Comparison of ENCODE assay signal across 8 mouse cellular contexts in genomic region chr11:35834022-35834760, GRCm38 (mm10). TPM values are rescaled to one million over a fixed set of nuclear protein-coding genes. Genes with fewer than 3 reads are reported as not detected.
DNase-seq lines count a peak whose midpoint lies in the region; ATAC-seq lines count a peak whose summit lies in the region.

TSS of gene Rars (minus strand) at chr11:35834506.

- peaks cover 8% of the 10 kb centered on the region for H3K4me1 ChIP-seq in hindbrain, embryonic 14.5 days (replicated peaks; ENCODE audit: control insufficient read depth, insufficient read depth, low read length)

- DNase-seq in R1 (ENCODE audit: low read depth, low spot score): peak; percentile 97
- DNase-seq in cerebellum, postnatal 25 days: peak; percentile 93 to 95
- peak; percentile 87 to 93 for DNase-seq in frontal cortex, postnatal 25 days (ENCODE audit: low spot score in 2 of 2)
- peak; percentile 95 for DNase-seq in hindbrain, embryonic 14.5 days (ENCODE audit: low spot score)
- peak; percentile 90 to 93 for DNase-seq in layer of hippocampus, postnatal 36 days
- DNase-seq in lung, postnatal 36 days: peak; percentile 97
- peak; percentile 97 for DNase-seq in retina, postnatal 1 day
- peak; percentile 80 to 90 for DNase-seq in urinary bladder, adult 18-20 months (ENCODE audit: low spot score in 2 of 2)

- peak within 1 kb of the TSS; percentile 84 for H3K4me3 ChIP-seq in hindbrain, embryonic 14.5 days (replicated peaks; ENCODE audit: low read length)

- 2% methylated on average over 46 of the region's 46 CpGs for WGBS in hindbrain, embryonic 14.5 days

- H3K9ac ChIP-seq in hindbrain, embryonic 14.5 days: peak within 1 kb of the TSS; percentile 78

- H3K36me3 ChIP-seq in hindbrain, embryonic 14.5 days (replicated peaks; ENCODE audit: control insufficient read depth, insufficient read depth): peaks cover 28% of the 10 kb centered on the region

- H3K27ac ChIP-seq in hindbrain, embryonic 14.5 days: no peak within 1 kb of the TSS

- H3K27me3 ChIP-seq in hindbrain, embryonic 14.5 days (ENCODE audit: control insufficient read depth, insufficient read depth, low read length): no peaks in the 10 kb centered on the region

- ATAC-seq in hindbrain, embryonic 14.5 days (ENCODE audit: low FRiP score): peak; percentile 86

- H3K4me2 ChIP-seq in hindbrain, embryonic 14.5 days (replicated peaks): peak within 1 kb of the TSS; percentile 86

- no peaks in the 10 kb centered on the region for H3K9me3 ChIP-seq in hindbrain, embryonic 14.5 days (ENCODE audit: control insufficient read depth, low read length)

RNA-seq across cellular contexts. Expression of gene Rars, which starts in this region (rescaled TPM):
- 72.1 and 75.3 TPM in 2 replicates for polyA plus RNA-seq in hindbrain, embryonic 14.5 days (2014; fragmentation: Nextera tagmentation; extraction: Ambion mirVana)
- 10 to 100 TPM; 48.9 to 49.9 TPM for total RNA-seq in layer of hippocampus, postnatal 36 days (2021)
